Mouse (Mus musculus): Measurements from ENCODE around the gene Kcnj9. TPM values are rescaled to one million over a fixed set of nuclear protein-coding genes. Genes with fewer than 3 reads are reported as not detected.

Gene Kcnj9
- polyA plus RNA-seq, 1 experiment from 2014 or later: 0.68 TPM

- Histone ChIP-seq H3K9me3 (ENCODE audit: control insufficient read depth, low read length) (no peaks in the 10 kb centered on the region), H3K36me3 (ENCODE audit: control insufficient read depth, insufficient read depth, low read length) (no peaks in the 10 kb centered on the region), H3K27me3 (ENCODE audit: control insufficient read depth, insufficient read depth, low read length) (no peaks in the 10 kb centered on the region), H3K4me2 (ENCODE audit: low read depth, low read length, severe bottlenecking) (no peak overlapping the region), H3K27ac (ENCODE audit: low read depth, low read length) (no peak overlapping the region), H3K9ac (ENCODE audit: low read length) (no peak overlapping the region), H3K4me3 (ENCODE audit: low read depth, low read length) (no peak overlapping the region), H3K4me1 (replicated peaks; ENCODE audit: control insufficient read depth, insufficient read depth, low read length) (peaks cover 5% of the 10 kb centered on the region)
- no peak for DNase-seq (ENCODE audit: low spot score)
- no peak for ATAC-seq (replicated peaks; ENCODE audit: low FRiP score)
- 62% methylated on average over 5 of the region's 5 CpGs for WGBS
Observed at GRCm38 (mm10) chr1:172274116-172274515, 55.0 kb downstream of the Kcnj9 start.

GRCm38 (mm10) chr1:172273386-172273785, 55.7 kb downstream of the Kcnj9 start:
- Histone ChIP-seq H3K4me3 (ENCODE audit: low read depth, low read length) (no peak overlapping the region), H3K27me3 (ENCODE audit: control insufficient read depth, insufficient read depth, low read length) (no peaks in the 10 kb centered on the region), H3K27ac (ENCODE audit: low read depth, low read length) (no peak overlapping the region), H3K9ac (ENCODE audit: low read length) (no peak overlapping the region), H3K4me2 (ENCODE audit: low read depth, low read length, severe bottlenecking) (no peak overlapping the region), H3K9me3 (ENCODE audit: control insufficient read depth, low read length) (no peaks in the 10 kb centered on the region), H3K36me3 (ENCODE audit: control insufficient read depth, insufficient read depth, low read length) (no peaks in the 10 kb centered on the region), H3K4me1 (replicated peaks; ENCODE audit: control insufficient read depth, insufficient read depth, low read length) (peaks cover 5% of the 10 kb centered on the region)
- 91% methylated on average over 6 of the region's 6 CpGs for WGBS
- ATAC-seq (replicated peaks; ENCODE audit: low FRiP score): no peak
- no peak for DNase-seq (ENCODE audit: low spot score)

GRCm38 (mm10) chr1:172271765-172272164, 57.4 kb downstream of the Kcnj9 start:
- Histone ChIP-seq H3K27ac (ENCODE audit: low read depth, low read length) (no peak overlapping the region), H3K4me2 (ENCODE audit: low read depth, low read length, severe bottlenecking) (peak overlapping the region; percentile 8; the same call in 1 of the 2 replicates)
- no peak for DNase-seq (ENCODE audit: low spot score)

GRCm38 (mm10) chr1:172271208-172271607, 57.9 kb downstream of the Kcnj9 start:
- Histone ChIP-seq H3K27me3 (ENCODE audit: control insufficient read depth, insufficient read depth, low read length) (no peaks in the 10 kb centered on the region), H3K36me3 (ENCODE audit: control insufficient read depth, insufficient read depth, low read length) (no peaks in the 10 kb centered on the region), H3K4me3 (ENCODE audit: low read depth, low read length) (no peak overlapping the region), H3K4me1 (replicated peaks; ENCODE audit: control insufficient read depth, insufficient read depth, low read length) (peaks cover 5% of the 10 kb centered on the region), H3K9me3 (ENCODE audit: control insufficient read depth, low read length) (no peaks in the 10 kb centered on the region), H3K27ac (ENCODE audit: low read depth, low read length) (no peak overlapping the region), H3K9ac (ENCODE audit: low read length) (no peak overlapping the region), H3K4me2 (ENCODE audit: low read depth, low read length, severe bottlenecking) (no peak overlapping the region)
- no peak for DNase-seq (ENCODE audit: low spot score)
- ATAC-seq (replicated peaks; ENCODE audit: low FRiP score): peak; percentile 47; the same call in 1 of the 2 replicates
- 74% methylated on average over 3 of the region's 3 CpGs for WGBS

More at GRCm38 (mm10) chr1:172271765-172272164, 57.4 kb downstream of the Kcnj9 start:
- Histone ChIP-seq H3K9me3 (ENCODE audit: control insufficient read depth, low read length) (no peaks in the 10 kb centered on the region), H3K27me3 (ENCODE audit: control insufficient read depth, insufficient read depth, low read length) (no peaks in the 10 kb centered on the region), H3K36me3 (ENCODE audit: control insufficient read depth, insufficient read depth, low read length) (no peaks in the 10 kb centered on the region), H3K9ac (ENCODE audit: low read length) (no peak overlapping the region), H3K4me1 (replicated peaks; ENCODE audit: control insufficient read depth, insufficient read depth, low read length) (peaks cover 5% of the 10 kb centered on the region), H3K4me3 (ENCODE audit: low read depth, low read length) (no peak overlapping the region)
- ATAC-seq (replicated peaks; ENCODE audit: low FRiP score): peak; percentile 89
- WGBS: 48% methylated on average over 10 of the region's 10 CpGs

Other genes starting within 250 kb of the Kcnj9 start
- 182 and 187 TPM in 2 replicates for gene Copa, start 246.8 kb downstream of the Kcnj9 start, polyA plus RNA-seq (2014; fragmentation: Nextera tagmentation; extraction: Ambion mirVana)
- gene Ncstn, start 246.5 kb downstream of the Kcnj9 start, polyA plus RNA-seq (2014; fragmentation: Nextera tagmentation; extraction: Ambion mirVana): 107 and 117 TPM in 2 replicates
- 146 and 150 TPM in 2 replicates for gene Pex19, start 202.6 kb downstream of the Kcnj9 start, polyA plus RNA-seq (2014; fragmentation: Nextera tagmentation; extraction: Ambion mirVana)
- 116 and 118 TPM in 2 replicates for gene Dcaf8, start 181.2 kb downstream of the Kcnj9 start, polyA plus RNA-seq (2014; fragmentation: Nextera tagmentation; extraction: Ambion mirVana)
- gene Pea15a, start 122.5 kb downstream of the Kcnj9 start, polyA plus RNA-seq (2014; fragmentation: Nextera tagmentation; extraction: Ambion mirVana): 371 and 409 TPM in 2 replicates
- 1.1 and 2.0 TPM in 2 replicates for gene Casq1, start 109.5 kb downstream of the Kcnj9 start, polyA plus RNA-seq (2014; fragmentation: Nextera tagmentation; extraction: Ambion mirVana)
- gene Atp1a4, start 70.9 kb downstream of the Kcnj9 start, polyA plus RNA-seq (2014; fragmentation: Nextera tagmentation; extraction: Ambion mirVana): 0.08 TPM in 1 of 2 replicates, not detected in the other
- gene Igsf8, start 67.7 kb downstream of the Kcnj9 start, polyA plus RNA-seq (2014; fragmentation: Nextera tagmentation; extraction: Ambion mirVana): 104 and 122 TPM in 2 replicates
- gene Atp1a2, start 31.3 kb downstream of the Kcnj9 start, polyA plus RNA-seq (2014; fragmentation: Nextera tagmentation; extraction: Ambion mirVana): 1.5 and 2.1 TPM in 2 replicates
- gene Kcnj10, start 11.9 kb upstream of the Kcnj9 start, polyA plus RNA-seq (2014; fragmentation: Nextera tagmentation; extraction: Ambion mirVana): 0.69 and 0.73 TPM in 2 replicates
- 13.7 and 14.8 TPM in 2 replicates for gene Pigm, start 47.2 kb upstream of the Kcnj9 start, polyA plus RNA-seq (2014; fragmentation: Nextera tagmentation; extraction: Ambion mirVana)
- gene Slamf9, start 146.0 kb upstream of the Kcnj9 start, polyA plus RNA-seq (2014; fragmentation: Nextera tagmentation; extraction: Ambion mirVana): 0.27 and 0.28 TPM in 2 replicates
- gene Igsf9, start 152.5 kb upstream of the Kcnj9 start, polyA plus RNA-seq (2014; fragmentation: Nextera tagmentation; extraction: Ambion mirVana): 83.2 and 94.4 TPM in 2 replicates
- 38.5 and 38.6 TPM in 2 replicates for gene Tagln2, start 170.7 kb upstream of the Kcnj9 start, polyA plus RNA-seq (2014; fragmentation: Nextera tagmentation; extraction: Ambion mirVana)
- gene Cfap45, start 191.5 kb upstream of the Kcnj9 start, polyA plus RNA-seq (2014; fragmentation: Nextera tagmentation; extraction: Ambion mirVana): 1.2 and 1.3 TPM in 2 replicates
- gene Vsig8, start 226.6 kb upstream of the Kcnj9 start, polyA plus RNA-seq (2014; fragmentation: Nextera tagmentation; extraction: Ambion mirVana): 0.17 TPM in 1 of 2 replicates, not detected in the other